Mouse (Mus musculus) ES-Bruce4 (cell line): ENCODE measurements around the gene Mef2a.

Source experiments
- CTCF ChIP-seq: IDR thresholded peaks from one replicate; pipeline ENCODE4 v1.8.1; 2011; ENCODE audit warnings: low read depth, low read length
- EP300 ChIP-seq: IDR thresholded peaks from 2 replicates; pipeline ENCODE4 v1.6.1; 2011; ENCODE audit warnings: low read depth, low read length; ENCODE audit not compliant: insufficient read depth
- POLR2A ChIP-seq: IDR thresholded peaks from one replicate; pipeline ENCODE4 v1.8.1; 2011; ENCODE audit warnings: low read length; ENCODE audit not compliant: insufficient read depth

DNA sequence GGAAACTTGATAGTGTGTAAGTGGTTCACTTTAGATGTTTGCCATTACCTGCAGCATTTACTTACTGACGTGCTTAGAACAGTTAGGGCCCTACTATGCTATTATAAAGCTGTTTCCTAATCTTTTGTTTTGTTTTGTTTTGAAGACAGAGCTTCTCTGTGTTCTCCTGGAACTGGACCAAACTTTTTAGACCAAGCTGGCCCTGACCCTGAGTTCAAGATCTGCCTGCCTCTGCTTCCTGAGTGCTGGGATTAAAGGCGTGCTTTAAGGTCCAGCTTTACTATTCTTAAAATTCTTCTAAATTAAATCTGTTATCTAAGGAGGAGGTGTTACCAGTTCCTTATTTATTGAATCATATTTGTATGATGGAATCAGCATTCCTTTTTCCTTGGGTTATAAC lies 126.6 kb downstream of the Mef2a start:
- TF ChIP-seq CTCF (no peak), POLR2A (no peak), EP300 (no peak)
